Mouse (Mus musculus): ENCODE results near the gene Magoh. TPM values are rescaled to one million over a fixed set of nuclear protein-coding genes. Genes with fewer than 3 reads are reported as not detected.
A peak's percentile ranks its signal among the peaks of the same experiment; 100 is the strongest.

Gene Magoh
- total and polyA plus RNA-seq, 2 experiments from 2014 or later = 49.8 to 138 TPM

- Histone ChIP-seq H3K9ac (no peak overlapping the region), H3K4me1 (ENCODE audit: insufficient read depth) (no peaks in the 10 kb centered on the region), H3K4me2 (ENCODE audit: low read depth) (no peak overlapping the region), H3K36me3 (ENCODE audit: insufficient read depth) (no peaks in the 10 kb centered on the region), H3K9me3 (ENCODE audit: low read length) (no peaks in the 10 kb centered on the region), H3K27ac (ENCODE audit: low read depth, low read length) (no peak overlapping the region), H3K27me3 (ENCODE audit: insufficient read depth, low read length) (no peaks in the 10 kb centered on the region), H3K4me3 (ENCODE audit: low read depth, low read length) (no peak overlapping the region)
- ATAC-seq (no peak), DNase-seq (no peak)
- 72% methylated on average over 2 of the region's 2 CpGs for WGBS
- TF ChIP-seq CTCF (IDR thresholded peaks at IDR 0.05; ENCODE audit: low read depth) = no peak
These were observed 48.7 kb downstream of the Magoh start for GRCm38 (mm10) chr4:107928269-107928668.

DNA sequence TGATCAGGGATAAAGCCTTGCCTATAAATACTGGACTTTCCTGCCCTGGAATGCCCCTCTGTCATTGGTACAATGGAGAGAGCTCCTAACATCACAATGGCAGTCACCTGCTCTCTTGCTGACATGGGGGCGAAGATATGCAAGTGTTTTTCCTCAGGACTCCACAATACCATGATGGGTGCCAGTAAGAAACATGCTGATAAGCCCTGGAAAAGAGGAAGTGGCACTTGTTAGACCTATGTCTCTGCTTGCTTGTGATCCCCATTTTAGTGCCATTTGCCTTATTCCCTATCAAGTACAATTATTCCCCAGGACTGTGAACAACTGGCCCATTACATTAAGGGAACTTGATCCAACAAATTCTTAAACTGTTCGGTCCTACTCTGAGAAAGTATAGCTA lies 49.2 kb downstream of the Magoh start:
- DNase-seq = no peak
- no peak for ATAC-seq

GRCm38 (mm10) chr4:107931453-107931852 lies 51.9 kb downstream of the Magoh start:
- ATAC-seq = 0 out of 2 replicates have a peak, but pooled peaks have one; percentile 32
- no peak overlapping the region for H3K9ac ChIP-seq
- WGBS = 76% methylated on average over 3 of the region's 3 CpGs
- peak; percentile 23 for DNase-seq
- no peaks in the 10 kb centered on the region for H3K9me3 ChIP-seq (ENCODE audit: low read length)
- no peaks in the 10 kb centered on the region for H3K36me3 ChIP-seq (ENCODE audit: insufficient read depth)
- no peak overlapping the region for H3K4me2 ChIP-seq (ENCODE audit: low read depth)
- no peak overlapping the region for H3K27ac ChIP-seq (ENCODE audit: low read depth, low read length)
- H3K4me3 ChIP-seq (ENCODE audit: low read depth, low read length) = no peak overlapping the region
- H3K27me3 ChIP-seq (ENCODE audit: insufficient read depth, low read length) = no peaks in the 10 kb centered on the region
- peak; percentile 48 for TF ChIP-seq CTCF (IDR thresholded peaks at IDR 0.05; ENCODE audit: low read depth)
- H3K4me1 ChIP-seq (ENCODE audit: insufficient read depth) = no peaks in the 10 kb centered on the region

More for the DNA sequence above, 49.2 kb downstream of the Magoh start:
- Histone ChIP-seq H3K9ac (no peak overlapping the region), H3K27me3 (ENCODE audit: insufficient read depth, low read length) (no peaks in the 10 kb centered on the region), H3K9me3 (ENCODE audit: low read length) (no peaks in the 10 kb centered on the region), H3K36me3 (ENCODE audit: insufficient read depth) (no peaks in the 10 kb centered on the region), H3K4me3 (ENCODE audit: low read depth, low read length) (no peak overlapping the region), H3K4me2 (ENCODE audit: low read depth) (no peak overlapping the region), H3K27ac (ENCODE audit: low read depth, low read length) (no peak overlapping the region), H3K4me1 (ENCODE audit: insufficient read depth) (no peaks in the 10 kb centered on the region)
- 88% methylated on average over 2 of the region's 2 CpGs for WGBS
- TF ChIP-seq CTCF (IDR thresholded peaks at IDR 0.05; ENCODE audit: low read depth) = no peak

- no peak overlapping the region for H3K9ac ChIP-seq
- H3K36me3 ChIP-seq (ENCODE audit: insufficient read depth) = no peaks in the 10 kb centered on the region
- DNase-seq (no peak), ATAC-seq (no peak)
- no peak overlapping the region for H3K27ac ChIP-seq (ENCODE audit: low read depth, low read length)
- no peaks in the 10 kb centered on the region for H3K9me3 ChIP-seq (ENCODE audit: low read length)
- no peak overlapping the region for H3K4me3 ChIP-seq (ENCODE audit: low read depth, low read length)
- no peaks in the 10 kb centered on the region for H3K4me1 ChIP-seq (ENCODE audit: insufficient read depth)
- no peaks in the 10 kb centered on the region for H3K27me3 ChIP-seq (ENCODE audit: insufficient read depth, low read length)
- no peak for TF ChIP-seq CTCF (IDR thresholded peaks at IDR 0.05; ENCODE audit: low read depth)
- WGBS = 76% methylated on average over 8 of the region's 8 CpGs
- no peak overlapping the region for H3K4me2 ChIP-seq (ENCODE audit: low read depth)
These were observed 53.7 kb downstream of the Magoh start for GRCm38 (mm10) chr4:107933239-107933638.

- no peak for ATAC-seq
- no peaks in the 10 kb centered on the region for H3K27me3 ChIP-seq (ENCODE audit: insufficient read depth, low read length)
These were observed 55.7 kb downstream of the Magoh start for GRCm38 (mm10) chr4:107935254-107935653.

More at GRCm38 (mm10) chr4:107935254-107935653, 55.7 kb downstream of the Magoh start:
- H3K9ac ChIP-seq = no peak overlapping the region
- no peaks in the 10 kb centered on the region for H3K4me1 ChIP-seq (ENCODE audit: insufficient read depth)
- no peak for TF ChIP-seq CTCF (IDR thresholded peaks at IDR 0.05; ENCODE audit: low read depth)
- no peak overlapping the region for H3K27ac ChIP-seq (ENCODE audit: low read depth, low read length)
- H3K36me3 ChIP-seq (ENCODE audit: insufficient read depth) = no peaks in the 10 kb centered on the region
- H3K4me2 ChIP-seq (ENCODE audit: low read depth) = no peak overlapping the region
- H3K9me3 ChIP-seq (ENCODE audit: low read length) = no peaks in the 10 kb centered on the region
- H3K4me3 ChIP-seq (ENCODE audit: low read depth, low read length) = no peak overlapping the region
- 64% methylated on average over 3 of the region's 3 CpGs for WGBS
- no peak for DNase-seq

Other genes with a start within 250 kb of the Magoh start
- 9.6 and 14.0 TPM in 2 replicates for gene Dmrtb1, start 195.5 kb upstream of the Magoh start, total RNA-seq (2014; rRNA removed)
- gene Dmrtb1, start 195.5 kb upstream of the Magoh start, polyA plus RNA-seq (2015; fragmentation: Nextera tagmentation; extraction: Ambion mirVana) = 13.6 and 21.7 TPM in 2 replicates
- 60.7 and 90.2 TPM in 2 replicates for gene Lrp8, start 77.5 kb upstream of the Magoh start, total RNA-seq (2014; rRNA removed)
- gene Lrp8, start 77.5 kb upstream of the Magoh start, polyA plus RNA-seq (2015; fragmentation: Nextera tagmentation; extraction: Ambion mirVana) = 21.9 and 38.3 TPM in 2 replicates
- gene 0610037L13Rik, start 10.1 kb downstream of the Magoh start, total RNA-seq (2014; rRNA removed) = 63.7 and 75.6 TPM in 2 replicates
- gene 0610037L13Rik, start 10.1 kb downstream of the Magoh start, polyA plus RNA-seq (2015; fragmentation: Nextera tagmentation; extraction: Ambion mirVana) = 102 and 110 TPM in 2 replicates
- 5.5 and 9.5 TPM in 2 replicates for gene Cpt2, start 43.9 kb downstream of the Magoh start, total RNA-seq (2014; rRNA removed)
- 8.8 and 9.7 TPM in 2 replicates for gene Cpt2, start 43.9 kb downstream of the Magoh start, polyA plus RNA-seq (2015; fragmentation: Nextera tagmentation; extraction: Ambion mirVana)
- 0.15 TPM in 1 of 2 replicates, not detected in the other for gene Slc1a7, start 88.6 kb downstream of the Magoh start, total RNA-seq (2014; rRNA removed)
- 0.10 TPM in 1 of 2 replicates, not detected in the other for gene Slc1a7, start 88.6 kb downstream of the Magoh start, polyA plus RNA-seq (2015; fragmentation: Nextera tagmentation; extraction: Ambion mirVana)
- 2.4 and 2.5 TPM in 2 replicates for gene Podn, start 216.7 kb downstream of the Magoh start, total RNA-seq (2014; rRNA removed)
- gene Podn, start 216.7 kb downstream of the Magoh start, polyA plus RNA-seq (2015; fragmentation: Nextera tagmentation; extraction: Ambion mirVana) = 0.59 and 1.1 TPM in 2 replicates